Mouse (Mus musculus): ENCODE results near the gene Nme7.

Gene Nme7

GRCm38 (mm10) chr1:164434049-164434448 lies 130.1 kb downstream of the Nme7 start:
- DNase-seq (ENCODE audit: low read depth, low spot score) = no peak

GRCm38 (mm10) chr1:164436749-164437148 lies 132.8 kb downstream of the Nme7 start:
- DNase-seq (ENCODE audit: low read depth, low spot score) = no peak

- DNase-seq (ENCODE audit: low read depth, low spot score) = no peak
Measured at GRCm38 (mm10) chr1:164440230-164440629, 136.3 kb downstream of the Nme7 start.

GRCm38 (mm10) chr1:164440708-164441407 lies 136.9 kb downstream of the Nme7 start:
- DNase-seq (ENCODE audit: low read depth, low spot score) = no peak

- no peak for DNase-seq (ENCODE audit: low read depth, low spot score)
Measured at GRCm38 (mm10) chr1:164441408-164441974, 137.6 kb downstream of the Nme7 start.

GRCm38 (mm10) chr1:164445620-164446162 lies 141.8 kb downstream of the Nme7 start:
- no peak for DNase-seq (ENCODE audit: low read depth, low spot score)

- DNase-seq (ENCODE audit: low read depth, low spot score) = no peak
Measured at GRCm38 (mm10) chr1:164446535-164446934, 142.6 kb downstream of the Nme7 start.

- DNase-seq (ENCODE audit: low read depth, low spot score) = no peak
Measured at GRCm38 (mm10) chr1:164447521-164447920, 143.6 kb downstream of the Nme7 start.

- DNase-seq (ENCODE audit: low read depth, low spot score) = no peak
Measured at GRCm38 (mm10) chr1:164449626-164450025, 145.7 kb downstream of the Nme7 start.

GRCm38 (mm10) chr1:164450231-164450630 lies 146.3 kb downstream of the Nme7 start:
- DNase-seq (ENCODE audit: low read depth, low spot score) = no peak

- no peak for DNase-seq (ENCODE audit: low read depth, low spot score)
Measured at GRCm38 (mm10) chr1:164450644-164451043, 146.7 kb downstream of the Nme7 start.

GRCm38 (mm10) chr1:164451346-164451745 lies 147.4 kb downstream of the Nme7 start:
- no peak for DNase-seq (ENCODE audit: low read depth, low spot score)

- no peak for DNase-seq (ENCODE audit: low read depth, low spot score)
Measured at GRCm38 (mm10) chr1:164452580-164452979, 148.7 kb downstream of the Nme7 start.

- DNase-seq (ENCODE audit: low read depth, low spot score) = no peak
Measured at GRCm38 (mm10) chr1:164453146-164453545, 149.2 kb downstream of the Nme7 start.

GRCm38 (mm10) chr1:164453739-164454138 lies 149.8 kb downstream of the Nme7 start:
- DNase-seq (ENCODE audit: low read depth, low spot score) = no peak

- DNase-seq (ENCODE audit: low read depth, low spot score) = no peak
Measured at GRCm38 (mm10) chr1:164454747-164455400, 151.0 kb downstream of the Nme7 start.

GRCm38 (mm10) chr1:164455614-164456013 lies 151.7 kb downstream of the Nme7 start:
- no peak for DNase-seq (ENCODE audit: low read depth, low spot score)

- no peak for DNase-seq (ENCODE audit: low read depth, low spot score)
Measured at GRCm38 (mm10) chr1:164456065-164456464, 152.1 kb downstream of the Nme7 start.

- peak; percentile 62 for DNase-seq (ENCODE audit: low read depth, low spot score)
Measured at GRCm38 (mm10) chr1:164456731-164457130, 152.8 kb downstream of the Nme7 start.

- peak; percentile 87 for DNase-seq (ENCODE audit: low read depth, low spot score)
Measured at GRCm38 (mm10) chr1:164457531-164458244, 153.8 kb downstream of the Nme7 start.

- peak; percentile 97 for DNase-seq (ENCODE audit: low read depth, low spot score)
Measured at GRCm38 (mm10) chr1:164458245-164458613, 154.3 kb downstream of the Nme7 start, which contains the start of gene Atp1b1. Gene Atp1b1 (minus strand): TSS chr1:164458355.

GRCm38 (mm10) chr1:164458621-164459051 lies 154.7 kb downstream of the Nme7 start:
- DNase-seq (ENCODE audit: low read depth, low spot score) = peak; percentile 78
